In genomic region chr14:120476186-120476697, GRCm38 (mm10) we compare ENCODE assay signal across 10 mouse cellular contexts. TPM values are rescaled to one million over a fixed set of nuclear protein-coding genes. Genes with fewer than 3 reads are reported as not detected.
A peak's percentile ranks its signal among the peaks of the same experiment; 100 is the strongest.
DNase-seq lines count a peak whose midpoint lies in the region; ATAC-seq and TF ChIP-seq lines count a peak whose summit lies in the region.
"Had no signal": no experiment of that assay in that cellular context is flagged by ENCODE, and none has a peak within 500 bp of the region (broad histone marks: within the 10 kb centered on the region; RNA-seq: fewer than 3 reads in every experiment).

No protein-coding gene starts in this region.

- DNase-seq in heart, adult 9 months (ENCODE audit: low spot score in 2 of 2), result no peak
- DNase-seq in MEL (ENCODE audit: low read depth, low spot score), result peak; percentile 8
- no peak for DNase-seq in midbrain, embryonic 10.5 days (ENCODE audit: low spot score)
- DNase-seq in spleen, postnatal 10 days (ENCODE audit: low spot score in 2 of 2), result no peak
- DNase-seq in right cerebral cortex, postnatal 10 days (ENCODE audit: low spot score in 2 of 2), result no peak
- no peak for DNase-seq in cerebellum, adult 2 months
- DNase-seq: adrenal gland, postnatal 14 days; kidney, postnatal 36 days had no signal

- peaks cover 5% of the 10 kb centered on the region; the same call in 1 of the 2 replicates for H3K4me1 ChIP-seq in heart, embryonic 15.5 days (replicated peaks)
- no peaks in the 10 kb centered on the region; a peak in 1 of 4 replicates for H3K4me1 ChIP-seq in MEL (ENCODE audit: control insufficient read depth in 1 of 2, insufficient read depth in 2 of 2, low read length in 2 of 2)
- H3K4me1 ChIP-seq in forebrain, embryonic 15.5 days, result peaks cover 24% of the 10 kb centered on the region
- peaks cover 30% of the 10 kb centered on the region for H3K4me1 ChIP-seq in midbrain, embryonic 10.5 days
- peaks cover 9% of the 10 kb centered on the region; the same call in 1 of the 2 replicates for H3K4me1 ChIP-seq in cerebellum, adult 2 months (ENCODE audit: control insufficient read depth, insufficient read depth, low read length)

- H3K27me3 ChIP-seq in heart, embryonic 15.5 days, result no peaks in the 10 kb centered on the region
- no peaks in the 10 kb centered on the region for H3K27me3 ChIP-seq in MEL (ENCODE audit: control insufficient read depth in 1 of 2, insufficient read depth in 2 of 2, low read length in 2 of 2)
- no peaks in the 10 kb centered on the region for H3K27me3 ChIP-seq in forebrain, embryonic 15.5 days
- H3K27me3 ChIP-seq in midbrain, embryonic 10.5 days (ENCODE audit: low read depth, poor library complexity, severe bottlenecking), result no peaks in the 10 kb centered on the region
- no peaks in the 10 kb centered on the region for H3K27me3 ChIP-seq in cerebellum, adult 2 months (ENCODE audit: control insufficient read depth, insufficient read depth, low read length)

- TF ChIP-seq RAD21 in MEL (IDR thresholded peaks at IDR 0.05; ENCODE audit: low read depth, low read length), result no peak

- no peak overlapping the region for H3K9ac ChIP-seq in heart, embryonic 15.5 days
- H3K9ac ChIP-seq in MEL (ENCODE audit: control insufficient read depth, low read depth, low read length, poor library complexity, severe bottlenecking), result no peak overlapping the region
- H3K9ac ChIP-seq in forebrain, embryonic 15.5 days (replicated peaks), result peak overlapping the region; percentile 73; the same call in 1 of the 2 replicates

- H3K4me3 ChIP-seq in heart, embryonic 15.5 days, result 0 out of 2 replicates have a peak overlapping the region, but pooled peaks have one; percentile 86
- no peak overlapping the region for H3K4me3 ChIP-seq in MEL (ENCODE audit: control insufficient read depth in 1 of 2, insufficient read depth in 1 of 2, low read depth in 2 of 2, low read length in 2 of 2)
- H3K4me3 ChIP-seq in forebrain, embryonic 15.5 days, result peak overlapping the region; percentile 81; the same call in 1 of the 2 replicates
- peak overlapping the region; percentile 74 for H3K4me3 ChIP-seq in midbrain, embryonic 10.5 days
- H3K4me3 ChIP-seq in cerebellum, adult 2 months (replicated peaks; ENCODE audit: insufficient read depth, low read depth, low read length), result no peak overlapping the region

- 0 out of 2 replicates have a peak overlapping the region, but pooled peaks have one; percentile 99 for H3K27ac ChIP-seq in heart, embryonic 15.5 days
- H3K27ac ChIP-seq in MEL (ENCODE audit: control insufficient read depth, low read depth, low read length), result no peak overlapping the region
- no peak overlapping the region for H3K27ac ChIP-seq in forebrain, embryonic 15.5 days (replicated peaks)
- H3K27ac ChIP-seq in midbrain, embryonic 10.5 days (replicated peaks), result no peak overlapping the region
- H3K27ac ChIP-seq in cerebellum, adult 2 months (ENCODE audit: insufficient read depth, low read length), result no peak overlapping the region

- no peak for ATAC-seq in heart, embryonic 15.5 days (replicated peaks; ENCODE audit: insufficient number of reproducible peaks, insufficient read depth, low FRiP score, low read depth)
- ATAC-seq in forebrain, embryonic 15.5 days (replicated peaks), result no peak

- H3K79me2 ChIP-seq in MEL (ENCODE audit: control insufficient read depth, insufficient read depth, low read length, poor library complexity), result peaks cover 3% of the 10 kb centered on the region

- peak overlapping the region; percentile 89; the same call in 1 of the 2 replicates for H3K4me2 ChIP-seq in heart, embryonic 15.5 days
- H3K4me2 ChIP-seq in forebrain, embryonic 15.5 days (replicated peaks), result peak overlapping the region; percentile 44; the same call in 1 of the 2 replicates

- TF ChIP-seq CTCF in MEL (IDR thresholded peaks at IDR 0.05 in 2 of 3, conservative IDR thresholded peaks at IDR 0.05 in 1 of 3; ENCODE audit: control insufficient read depth in 1 of 3, insufficient read depth in 1 of 3, low read depth in 2 of 3, low read length in 3 of 3, poor library complexity in 1 of 3, severe bottlenecking in 1 of 3), result no peak
- TF ChIP-seq CTCF in cerebellum, adult 2 months (IDR thresholded peaks at IDR 0.05; ENCODE audit: borderline replicate concordance, insufficient read depth, low read depth, low read length), result no peak

- no peak for TF ChIP-seq EP300 in MEL (IDR thresholded peaks at IDR 0.05; ENCODE audit: low read depth in 1 of 2, low read length in 2 of 2)

- WGBS in heart, embryonic 15.5 days, result 64% methylated on average over 7 of the region's 7 CpGs
- WGBS in forebrain, embryonic 15.5 days, result 72% methylated on average over 7 of the region's 7 CpGs
- WGBS in midbrain, embryonic 10.5 days, result 73% methylated on average over 7 of the region's 7 CpGs
- 52% methylated on average over 7 of the region's 7 CpGs for WGBS in cerebellum, adult 2 months

- no peaks in the 10 kb centered on the region for H3K36me3 ChIP-seq in heart, embryonic 15.5 days
- no peaks in the 10 kb centered on the region; a peak in 1 of 4 replicates for H3K36me3 ChIP-seq in MEL (ENCODE audit: control insufficient read depth in 1 of 2, insufficient read depth in 2 of 2, low read length in 2 of 2)
- H3K36me3 ChIP-seq in forebrain, embryonic 15.5 days, result no peaks in the 10 kb centered on the region
- no peaks in the 10 kb centered on the region for H3K36me3 ChIP-seq in midbrain, embryonic 10.5 days

- TF ChIP-seq POLR2A in MEL (IDR thresholded peaks at IDR 0.05; ENCODE audit: control insufficient read depth in 1 of 2, insufficient read depth in 1 of 2, low read depth in 1 of 2, low read length in 2 of 2, poor library complexity in 1 of 2), result no peak
- no peak for TF ChIP-seq POLR2A in cerebellum, adult 2 months (IDR thresholded peaks at IDR 0.05; ENCODE audit: borderline replicate concordance, insufficient read depth, low read length)

- no peaks in the 10 kb centered on the region for H3K9me3 ChIP-seq in heart, embryonic 15.5 days (replicated peaks)
- H3K9me3 ChIP-seq in MEL (replicated peaks; ENCODE audit: insufficient read depth, low read length), result no peaks in the 10 kb centered on the region
- H3K9me3 ChIP-seq in forebrain, embryonic 15.5 days, result no peaks in the 10 kb centered on the region
- H3K9me3 ChIP-seq in midbrain, embryonic 10.5 days (replicated peaks), result no peaks in the 10 kb centered on the region

TF ChIP-seq in MEL, 35 proteins besides CTCF, POLR2A, EP300 and RAD21:
- TF ChIP-seq MXI1 (IDR thresholded peaks at IDR 0.05; ENCODE audit: low read depth, low read length) (no peak), NELFE (IDR thresholded peaks at IDR 0.05; ENCODE audit: low read depth, low read length) (no peak), KAT2A (conservative IDR thresholded peaks at IDR 0.05; ENCODE audit: low read depth, low read length) (no peak)

RNA-seq across cellular contexts. Expression of gene Rap2a, which starts 2.0 kb away (rescaled TPM):
- polyA plus RNA-seq in heart, embryonic 15.5 days (2015; fragmentation: Nextera tagmentation; extraction: Ambion mirVana), result 11.1 and 13.8 TPM in 2 replicates
- 4.7 and 5.1 TPM in 2 replicates for total RNA-seq in MEL (2012; rRNA removed)
- polyA plus RNA-seq in MEL (2012; ENCODE audit: insufficient read depth in 1 of 2, insufficient read length in 2 of 2, low read depth in 1 of 2, low replicate concordance in 2 of 2, missing spikeins in 1 of 2), result 1 to 10 TPM in 1 of 2 experiments, not detected in 1; 8.6 TPM
- 26.9 and 27.4 TPM in 2 replicates for polyA plus RNA-seq in forebrain, embryonic 15.5 days (2015; fragmentation: Nextera tagmentation; extraction: Ambion mirVana)
- polyA plus RNA-seq in midbrain, embryonic 10.5 days (2016; fragmentation: Nextera tagmentation; extraction: Ambion mirVana), result 7.8 and 11.3 TPM in 2 replicates
- polyA plus RNA-seq in cerebellum, adult 2 months (2012; rRNA removed), result 38.1 and 39.3 TPM in 2 replicates

Comparison
In these comparisons a context has a peak if more than half of its experiments do, and no peak if none do; other contexts are left out.
1. H3K4me3 ChIP-seq: peak in heart, embryonic 15.5 days (single experiment), forebrain, embryonic 15.5 days (single experiment) and midbrain, embryonic 10.5 days (single experiment); none in MEL (0 of 2) and cerebellum, adult 2 months (single experiment).